Mouse (Mus musculus) T-helper 1 cell (primary cell): Measurements from ENCODE around the gene Mpzl2.

Experiments used
- in situ Hi-C: fragments of 300-600 bp; cut with MboI, MseI; formaldehyde crosslinking; loops from one replicate; pipeline ENCODE4 v1.15.1; 2025; ENCODE audit warnings: high pct_unique_total_duplicates

Gene Mpzl2

DNA sequence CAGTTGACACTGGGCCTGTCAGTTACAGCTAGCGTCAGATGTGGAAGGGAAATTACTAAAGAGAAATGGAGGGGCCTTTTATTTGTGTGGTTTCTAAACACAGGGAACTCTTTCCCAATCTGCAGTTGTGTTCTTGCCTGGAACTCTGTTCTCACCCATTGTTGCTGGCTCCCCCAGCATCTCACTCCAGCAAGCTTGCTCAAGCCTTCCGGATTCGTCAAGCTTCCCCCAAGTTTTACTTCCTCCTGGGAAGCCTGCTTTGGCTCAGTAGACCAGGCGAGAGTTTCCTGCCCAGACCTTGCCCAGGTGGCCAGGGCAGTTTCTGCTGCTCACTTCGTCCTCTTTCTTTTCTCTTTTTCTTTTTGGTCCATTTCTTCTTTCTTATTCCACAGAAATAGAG lies 45.0 kb downstream of the Mpzl2 start:
- in situ Hi-C loops = no loop called here

DNA sequence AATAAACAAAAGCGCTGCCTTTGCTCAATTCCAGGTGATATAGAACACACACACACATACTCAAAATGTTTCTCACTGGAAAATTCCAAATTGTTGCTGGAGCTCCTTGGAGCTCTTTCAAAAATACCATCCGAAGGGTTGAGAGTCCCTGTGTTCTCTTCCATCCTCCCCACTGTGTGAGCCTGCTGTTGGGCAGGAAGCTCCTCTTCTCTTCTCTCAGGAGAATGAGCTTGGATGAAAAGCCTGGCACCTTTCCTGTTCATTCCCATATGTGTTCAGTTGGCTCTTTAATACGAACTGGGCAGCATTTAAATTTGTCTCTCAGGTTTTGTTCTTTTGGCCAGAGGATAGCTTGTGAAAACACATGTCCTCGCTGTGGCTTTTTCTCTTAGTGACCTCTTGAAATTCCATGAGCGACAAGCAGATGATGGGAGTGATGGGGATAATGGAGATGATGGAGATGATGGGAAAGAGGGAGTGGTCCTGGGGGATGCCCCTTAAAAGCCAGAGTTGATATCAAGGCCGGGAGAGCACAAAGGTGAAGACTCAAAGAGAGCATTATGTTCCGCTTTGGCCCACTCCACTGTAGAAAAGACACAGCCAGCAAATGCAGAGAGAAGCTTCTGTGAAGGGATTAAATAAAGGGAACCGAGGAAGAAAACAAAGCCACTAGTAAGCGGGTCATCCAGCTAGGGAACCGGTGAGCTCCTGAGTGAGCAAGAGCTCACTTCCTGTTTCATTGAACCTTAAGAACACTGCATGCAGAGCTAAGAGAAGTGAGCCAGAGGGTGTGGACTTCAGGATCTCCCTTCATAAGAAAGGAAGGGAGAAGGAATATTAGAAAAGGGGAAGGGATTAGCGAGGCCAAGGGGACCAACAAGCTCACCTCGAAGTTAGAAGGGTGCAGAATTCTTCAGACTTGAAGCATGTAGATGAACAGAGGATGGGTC lies 46.4 kb downstream of the Mpzl2 start:
- in situ Hi-C loops = no loop called here

DNA sequence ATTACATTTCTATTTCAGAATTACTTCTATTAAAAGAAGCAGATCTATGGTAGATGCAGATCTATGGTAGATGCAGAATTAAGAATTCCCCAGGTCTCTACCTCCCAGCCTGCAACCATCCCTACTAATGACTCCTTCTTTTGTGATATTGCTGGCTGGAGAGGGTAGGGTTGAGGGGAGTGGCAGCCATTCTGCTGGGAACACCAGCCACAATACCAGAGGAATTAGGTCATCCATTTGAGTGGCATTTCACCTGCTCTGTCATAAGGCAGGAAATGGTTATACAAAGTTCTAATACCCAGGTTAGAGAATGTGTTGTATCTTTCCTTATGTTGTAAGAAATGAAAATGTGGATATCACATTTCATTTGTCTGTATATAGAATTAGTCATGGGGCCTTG lies 48.4 kb downstream of the Mpzl2 start:
- in situ Hi-C loops = no loop called here

DNA sequence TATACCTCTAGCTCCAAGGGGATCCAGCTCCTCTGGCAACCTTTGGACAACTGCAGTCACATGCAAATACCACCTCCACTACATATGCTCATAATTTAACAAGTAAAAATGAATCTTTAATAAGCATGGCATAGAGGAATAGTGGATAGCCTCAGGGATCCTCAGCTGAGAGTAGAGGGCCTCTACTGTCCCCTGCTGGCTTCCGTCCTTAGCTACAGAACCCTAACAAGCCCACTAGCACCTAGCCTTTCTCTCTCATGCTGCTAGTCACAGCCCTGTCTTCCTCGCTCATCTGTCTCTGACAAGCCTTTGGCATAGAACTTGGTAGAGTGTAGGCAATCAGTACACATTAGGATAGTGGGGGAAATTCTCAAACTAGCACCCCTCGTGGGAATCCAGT lies 51.2 kb downstream of the Mpzl2 start:
- in situ Hi-C loops = no loop called here

DNA sequence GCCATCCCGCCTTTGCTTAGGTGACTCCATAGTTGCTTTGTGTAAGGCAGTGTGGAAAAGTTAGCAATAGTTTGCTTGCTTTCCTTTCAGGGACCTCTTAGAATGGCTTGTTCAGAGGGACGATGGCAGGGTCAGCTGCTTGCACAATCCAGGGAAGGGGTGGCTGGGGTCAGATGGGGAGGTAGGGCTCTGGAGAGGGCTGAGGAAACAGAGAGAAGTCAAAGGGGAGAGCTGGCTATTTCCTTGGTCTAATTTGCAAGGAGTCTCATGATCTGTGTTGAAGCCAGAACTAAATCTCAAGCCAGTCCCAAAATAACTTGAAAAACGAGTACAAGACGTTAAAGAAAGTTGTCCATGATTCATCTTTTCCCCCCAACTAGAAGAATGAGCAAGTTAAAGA lies 53.0 kb downstream of the Mpzl2 start:
- in situ Hi-C loops = no loop called here

DNA sequence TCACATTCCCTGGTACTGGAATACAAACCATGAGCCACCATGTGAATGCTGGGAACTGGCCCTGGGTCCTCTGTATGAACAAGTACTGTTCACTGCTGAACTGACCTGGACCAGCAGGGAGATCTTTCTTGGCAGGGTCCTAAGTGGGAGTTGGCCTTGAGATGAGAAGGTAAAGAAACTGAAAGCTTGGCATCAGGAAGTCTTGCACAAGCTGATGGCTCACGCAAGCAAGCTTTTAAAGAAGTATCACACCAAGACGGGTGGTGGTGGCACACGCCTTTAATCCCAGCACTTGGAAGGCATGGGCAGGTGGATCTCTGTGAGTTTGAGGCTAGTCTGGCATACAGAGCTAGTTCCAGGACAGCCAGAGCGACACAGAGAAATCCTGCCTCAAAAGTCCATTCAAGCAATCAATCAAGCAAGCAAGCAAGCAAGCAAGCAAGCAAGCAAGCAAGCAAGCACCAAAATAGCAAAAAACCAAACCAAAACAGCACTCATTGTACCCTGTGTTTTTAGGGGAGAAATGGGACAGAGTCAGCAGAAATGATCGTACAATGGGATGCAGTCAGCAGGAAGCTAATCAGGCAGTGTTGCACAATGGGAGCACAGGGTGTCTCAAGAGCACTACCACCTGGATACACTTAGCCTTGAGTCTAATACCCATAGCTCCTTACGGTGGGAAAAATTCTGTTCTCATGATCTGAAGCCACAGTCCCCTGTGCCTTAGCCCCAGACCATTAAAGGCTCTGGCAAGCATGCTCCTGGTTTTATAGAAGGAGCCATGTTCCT lies 55.7 kb downstream of the Mpzl2 start:
- in situ Hi-C loops = no loop called here

DNA sequence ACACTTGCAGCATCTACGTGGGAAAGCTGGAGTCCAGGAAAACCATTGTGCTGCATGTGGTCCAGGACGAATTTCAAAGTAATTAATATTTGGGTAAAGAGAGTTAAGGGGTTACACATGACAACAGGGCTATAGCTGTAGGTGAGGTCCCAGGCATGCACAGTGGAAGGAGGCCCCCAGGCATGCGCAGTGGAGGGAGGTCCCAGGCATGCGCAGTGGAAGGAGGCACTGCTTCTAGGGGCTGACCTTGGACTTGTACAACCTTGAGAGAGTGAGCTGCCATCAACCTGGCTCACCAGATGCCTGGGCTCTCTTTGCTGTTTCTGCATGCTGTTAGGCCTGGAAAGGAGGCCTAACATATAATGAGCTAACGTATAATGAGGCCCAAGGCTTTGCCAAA lies 58.3 kb downstream of the Mpzl2 start:
- in situ Hi-C loops = no loop called here

DNA sequence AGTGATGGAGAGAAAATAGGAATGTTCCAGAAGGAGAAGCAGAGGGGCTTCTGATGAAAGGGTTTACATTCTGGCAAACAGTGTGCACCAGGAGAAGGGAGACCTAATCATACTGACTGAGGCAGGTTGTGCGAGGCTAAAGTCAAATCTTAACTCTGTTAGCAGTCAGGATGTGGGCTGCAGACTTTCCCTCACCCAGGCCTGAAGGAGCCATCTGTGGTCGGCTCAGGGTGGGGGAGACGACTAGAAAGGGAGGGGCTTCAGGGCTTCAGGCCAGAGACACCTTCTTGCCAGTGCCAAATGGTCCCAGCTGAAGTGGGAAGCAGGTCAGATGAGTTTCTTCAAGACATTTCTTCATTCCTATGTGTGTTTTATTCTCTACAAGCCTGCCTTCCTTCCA lies 58.8 kb downstream of the Mpzl2 start:
- in situ Hi-C loops = no loop called here

DNA sequence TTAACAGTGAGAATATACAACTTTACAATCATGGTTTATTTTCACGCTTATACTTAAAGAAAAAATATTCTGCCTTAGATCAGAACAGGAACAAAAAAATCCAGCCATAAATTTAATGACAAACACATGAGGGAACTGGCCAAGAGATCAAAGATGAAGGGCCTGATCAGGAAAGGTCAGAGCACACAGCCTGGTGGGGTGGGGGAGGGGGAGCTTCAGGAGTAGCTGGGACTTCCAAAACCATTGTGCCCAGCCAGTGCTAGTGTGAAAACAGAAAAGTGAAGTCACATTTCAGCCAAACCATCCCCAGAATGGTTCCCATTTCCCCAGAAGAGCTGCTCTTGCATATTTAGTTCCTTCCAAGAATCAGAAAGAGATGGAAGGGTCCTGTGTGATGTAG lies 62.9 kb downstream of the Mpzl2 start:
- in situ Hi-C loops = no loop called here

DNA sequence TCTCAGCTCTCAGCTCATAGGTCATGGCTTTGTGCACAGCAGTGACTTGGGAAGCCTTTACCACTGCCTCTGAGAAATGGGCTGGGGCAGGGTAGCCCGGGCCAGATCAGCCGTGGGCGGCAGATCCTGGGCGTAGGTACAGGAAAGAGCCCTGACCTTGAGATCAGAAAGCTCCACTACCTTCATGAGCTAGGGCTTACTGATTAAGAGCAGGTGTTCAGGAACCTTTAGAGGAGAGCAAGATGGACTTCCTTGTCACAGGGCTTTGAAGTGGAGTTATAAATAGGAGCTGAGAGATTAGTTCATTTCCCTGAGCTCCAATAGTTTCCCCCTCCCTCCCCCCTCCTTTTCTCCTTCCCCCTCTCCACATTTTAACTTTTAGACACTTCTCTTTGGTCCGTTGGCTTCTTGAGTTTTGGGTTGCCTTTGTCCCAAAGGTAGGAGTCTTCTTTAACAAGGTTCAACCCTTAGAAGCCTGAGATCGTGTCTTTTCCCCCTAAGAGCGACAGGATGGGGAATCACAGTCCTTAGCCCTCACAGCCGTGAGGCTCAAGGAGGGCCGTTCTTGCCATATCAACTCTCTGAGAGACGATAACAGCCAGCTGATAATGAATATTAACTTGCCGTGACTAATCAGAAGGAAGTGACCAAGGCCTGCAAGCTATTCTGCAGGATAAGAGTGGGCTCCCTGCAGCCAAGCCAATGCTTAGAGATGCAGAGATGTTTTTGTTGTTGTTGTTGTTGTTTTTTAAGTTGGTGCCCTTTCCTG lies 63.8 kb downstream of the Mpzl2 start:
- in situ Hi-C loops = no loop called here
